ENCODE assay signal across 8 mouse cellular contexts in genomic region chr10:99263419-99264221, GRCm38 (mm10). TPM values are rescaled to one million over a fixed set of nuclear protein-coding genes. Genes with fewer than 3 reads are reported as not detected.
A peak's percentile ranks its signal among the peaks of the same experiment; 100 is the strongest.
DNase-seq lines count a peak whose midpoint lies in the region; ATAC-seq and TF ChIP-seq lines count a peak whose summit lies in the region.

No protein-coding gene starts in this region.

- H3K36me3 ChIP-seq in forebrain, embryonic 10.5 days (replicated peaks), result peaks cover 31% of the 10 kb centered on the region
- no peaks in the 10 kb centered on the region for H3K36me3 ChIP-seq in hindbrain, postnatal 0 days (ENCODE audit: insufficient read depth, low read length)
- H3K36me3 ChIP-seq in limb, embryonic 15.5 days, result no peaks in the 10 kb centered on the region

- DNase-seq in heart, adult 11 months, result peak; percentile 96
- no peak for DNase-seq in heart, postnatal 25 days (ENCODE audit: low spot score)
- peak; percentile 56 for DNase-seq in ZHBTc4 (ENCODE audit: low read depth, low spot score)
- peak; percentile 53 for DNase-seq in forebrain, embryonic 10.5 days (ENCODE audit: extremely low spot score, low spot score)
- peak; percentile 68 for DNase-seq in hindbrain, postnatal 0 days (ENCODE audit: low spot score)
- peak; percentile 70 for DNase-seq in naive thymus-derived CD4-positive, alpha-beta T cell, adult 2 months (ENCODE audit: low read depth)
- peak; percentile 71 for DNase-seq in thymus, postnatal 14 days

- H3K4me2 ChIP-seq in hindbrain, postnatal 0 days (ENCODE audit: low read depth, low read length), result peak overlapping the region; percentile 94
- peak overlapping the region; percentile 74 for H3K4me2 ChIP-seq in limb, embryonic 15.5 days

- H3K9ac ChIP-seq in hindbrain, postnatal 0 days (replicated peaks; ENCODE audit: low read length), result peak overlapping the region; percentile 84
- peak overlapping the region; percentile 71 for H3K9ac ChIP-seq in limb, embryonic 15.5 days

- no peak for TF ChIP-seq CTCF in hindbrain, postnatal 0 days (IDR thresholded peaks at IDR 0.05; ENCODE audit: low read depth)

- peaks cover 36% of the 10 kb centered on the region for H3K27me3 ChIP-seq in forebrain, embryonic 10.5 days (ENCODE audit: poor library complexity, severe bottlenecking)
- no peaks in the 10 kb centered on the region for H3K27me3 ChIP-seq in hindbrain, postnatal 0 days (ENCODE audit: insufficient read depth, low read length)
- no peaks in the 10 kb centered on the region for H3K27me3 ChIP-seq in limb, embryonic 15.5 days

- no peaks in the 10 kb centered on the region for H3K9me3 ChIP-seq in forebrain, embryonic 10.5 days
- no peaks in the 10 kb centered on the region for H3K9me3 ChIP-seq in hindbrain, postnatal 0 days (ENCODE audit: low read length)
- H3K9me3 ChIP-seq in limb, embryonic 15.5 days, result no peaks in the 10 kb centered on the region

- ATAC-seq in hindbrain, postnatal 0 days, result peak; percentile 55
- no peak for ATAC-seq in limb, embryonic 15.5 days (ENCODE audit: insufficient number of reproducible peaks, low FRiP score, low TSS enrichment, low read depth)

- peaks cover 85% of the 10 kb centered on the region for H3K4me1 ChIP-seq in forebrain, embryonic 10.5 days
- 0 out of 2 replicates have a peak, but pooled peaks cover 3% of the 10 kb centered on the region for H3K4me1 ChIP-seq in hindbrain, postnatal 0 days (ENCODE audit: insufficient read depth, low read length)
- peaks cover 31% of the 10 kb centered on the region for H3K4me1 ChIP-seq in limb, embryonic 15.5 days

- intact Hi-C loops in heart, postnatal 25 days (cut with DNase I), result loop anchor here (2.0 to 5.0 kb wide), 3 partner anchors 63 to 314 kb away; no protein-coding TSS in a partner anchor

- WGBS in forebrain, embryonic 10.5 days, result under 1% methylated on average over 66 of the region's 66 CpGs
- under 1% methylated on average over 66 of the region's 66 CpGs for WGBS in hindbrain, postnatal 0 days
- WGBS in limb, embryonic 15.5 days, result under 1% methylated on average over 66 of the region's 66 CpGs

- H3K4me3 ChIP-seq in forebrain, embryonic 10.5 days, result peak overlapping the region; percentile 77
- peak overlapping the region; percentile 78 for H3K4me3 ChIP-seq in hindbrain, postnatal 0 days (ENCODE audit: low read length)
- H3K4me3 ChIP-seq in limb, embryonic 15.5 days, result peak overlapping the region; percentile 70

- peak overlapping the region; percentile 98 for H3K27ac ChIP-seq in forebrain, embryonic 10.5 days
- H3K27ac ChIP-seq in hindbrain, postnatal 0 days, result peak overlapping the region; percentile 95
- H3K27ac ChIP-seq in limb, embryonic 15.5 days, result peak overlapping the region; percentile 97

RNA-seq across cellular contexts. Expression of gene Dusp6, which starts 0.6 kb away (rescaled TPM):
- total RNA-seq in heart, postnatal 25 days (2021), result 10 to 100 TPM; 18.5 to 19.5 TPM
- polyA plus RNA-seq in forebrain, embryonic 10.5 days (2016; fragmentation: Nextera tagmentation; extraction: Ambion mirVana), result 97.6 and 116 TPM in 2 replicates
- 65.3 and 74.0 TPM in 2 replicates for total RNA-seq in hindbrain, postnatal 0 days (2014; rRNA removed)
- polyA plus RNA-seq in hindbrain, postnatal 0 days (2015; fragmentation: Nextera tagmentation; extraction: Ambion mirVana), result 32.5 and 35.2 TPM in 2 replicates
- 66.8 and 71.9 TPM in 2 replicates for polyA plus RNA-seq in limb, embryonic 15.5 days (2015; fragmentation: Nextera tagmentation; extraction: Ambion mirVana)
